Mouse (Mus musculus) embryonic fibroblast, embryonic 13.5 days (primary cell): ENCODE results near the gene Rapgef4. TPM values are rescaled to one million over a fixed set of nuclear protein-coding genes. Genes with fewer than 3 reads are reported as not detected.

Experiments
- H3K27ac ChIP-seq: 2 replicates; pipeline ENCODE4 v1.5.1; 2012; ENCODE audit warnings: low read length, control low read depth, inconsistent platforms; ENCODE audit not compliant: insufficient read depth
- H3K4me1 ChIP-seq: 2 replicates; pipeline ENCODE4 v1.6.1; 2011; ENCODE audit warnings: low read length; ENCODE audit not compliant: control insufficient read depth, insufficient read depth
- H3K4me3 ChIP-seq: 2 replicates; pipeline ENCODE4 v1.5.1; 2011; ENCODE audit warnings: mild to moderate bottlenecking, control low read depth, low read length; ENCODE audit not compliant: insufficient read depth
- CTCF ChIP-seq: IDR thresholded peaks from 2 replicates; pipeline ENCODE4 v1.5.1; 2011; ENCODE audit warnings: mild to moderate bottlenecking, control low read depth, low read length, moderate library complexity, borderline replicate concordance; ENCODE audit not compliant: insufficient read depth
- POLR2A ChIP-seq: IDR thresholded peaks from 2 replicates; pipeline ENCODE4 v1.6.1; 2011; ENCODE audit warnings: low read depth, mild to moderate bottlenecking, control low read depth, low read length, moderate library complexity
- polyA plus RNA-seq: library from polyadenylated mRNA; stranded (reverse); fragments of >200 nt; gene quantifications from 2 replicates; pipeline ENCODE4 v1.2.4, GENCODE M21; 2011; ENCODE audit warnings: low read depth; ENCODE audit not compliant: missing spikeins, insufficient read length

The Rapgef4 gene
- polyA plus RNA-seq, 1 experiment = not detected

DNA sequence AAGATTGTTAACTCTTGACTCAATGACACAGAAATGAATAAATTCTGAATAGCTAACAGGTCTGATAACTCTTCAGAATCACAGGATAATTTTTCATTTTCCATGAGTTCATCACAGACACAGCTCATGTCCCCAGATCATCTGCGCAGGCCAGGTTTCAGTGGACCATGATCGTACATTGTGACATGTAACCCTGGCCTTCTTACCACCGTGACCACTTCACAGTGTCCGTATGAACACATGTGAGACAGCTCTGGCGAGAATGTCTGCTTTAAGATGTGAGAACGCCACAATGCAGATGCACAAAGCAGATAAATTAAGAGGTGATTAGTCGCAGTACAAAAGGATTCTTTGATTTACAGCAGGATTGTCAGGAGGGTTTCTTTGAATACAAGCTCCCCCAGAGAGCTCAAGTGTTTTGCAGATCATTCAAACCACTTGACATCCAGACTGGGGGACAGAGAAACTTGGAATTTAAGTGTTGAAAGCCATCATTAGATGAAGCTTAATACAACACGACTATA, 58.5 kb downstream of the Rapgef4 start:
- Histone ChIP-seq H3K4me3 (no peak overlapping the region), H3K27ac (no peak overlapping the region), H3K4me1 (no peaks in the 10 kb centered on the region)
- TF ChIP-seq POLR2A = no peak
- TF ChIP-seq CTCF = no peak

DNA sequence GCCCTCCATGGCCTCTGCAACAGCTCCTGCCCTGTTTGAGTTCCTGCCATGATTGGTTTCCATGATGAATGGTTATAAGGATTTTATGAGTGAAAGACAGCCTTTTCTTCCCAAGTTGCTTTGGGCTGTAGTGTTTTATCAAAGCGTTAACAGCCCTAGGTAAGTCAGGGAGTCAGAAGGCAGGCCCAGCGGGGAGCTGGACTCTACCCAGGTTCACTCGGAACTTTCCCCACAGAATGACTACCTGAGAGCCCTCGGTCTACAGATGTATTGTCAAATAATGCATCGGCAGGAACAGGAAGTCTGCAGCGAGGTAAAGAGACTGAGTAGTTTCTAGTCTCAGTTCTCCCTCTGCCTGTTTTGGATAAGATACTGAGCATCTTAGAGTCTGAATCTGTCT, 60.0 kb downstream of the Rapgef4 start:
- H3K4me3 ChIP-seq = no peak overlapping the region
- TF ChIP-seq POLR2A = no peak
- no peak for TF ChIP-seq CTCF

GRCm38 (mm10) chr2:72042093-72042492, 61.1 kb downstream of the Rapgef4 start:
- TF ChIP-seq CTCF (no peak), POLR2A (no peak)
- Histone ChIP-seq H3K4me1 (no peaks in the 10 kb centered on the region), H3K27ac (no peak overlapping the region), H3K4me3 (no peak overlapping the region)

More for the DNA sequence above, 60.0 kb downstream of the Rapgef4 start:
- no peaks in the 10 kb centered on the region for H3K4me1 ChIP-seq
- no peak overlapping the region for H3K27ac ChIP-seq

DNA sequence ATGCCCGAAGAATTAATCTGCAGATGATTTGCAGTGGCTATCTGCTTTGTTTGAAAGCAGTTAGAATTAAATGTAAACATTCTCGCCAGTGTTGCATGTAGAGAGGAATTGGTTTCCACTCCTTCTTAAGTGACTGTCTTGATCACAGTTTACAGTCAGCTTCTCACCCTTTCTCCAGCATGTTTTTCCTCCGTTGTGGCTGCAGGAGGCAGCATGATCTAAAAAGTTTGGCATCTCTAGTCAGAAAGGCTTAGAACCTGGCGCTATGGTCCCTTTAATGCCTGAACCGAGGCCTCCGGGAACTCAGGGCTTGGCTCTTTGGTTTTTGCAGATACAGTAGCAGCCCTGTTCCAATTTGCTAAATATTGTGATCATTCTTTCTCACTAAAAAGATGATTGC, 63.2 kb downstream of the Rapgef4 start:
- H3K4me3 ChIP-seq = no peak overlapping the region
- H3K27ac ChIP-seq = no peak overlapping the region
- no peaks in the 10 kb centered on the region for H3K4me1 ChIP-seq
- no peak for TF ChIP-seq CTCF
- TF ChIP-seq POLR2A = no peak

DNA sequence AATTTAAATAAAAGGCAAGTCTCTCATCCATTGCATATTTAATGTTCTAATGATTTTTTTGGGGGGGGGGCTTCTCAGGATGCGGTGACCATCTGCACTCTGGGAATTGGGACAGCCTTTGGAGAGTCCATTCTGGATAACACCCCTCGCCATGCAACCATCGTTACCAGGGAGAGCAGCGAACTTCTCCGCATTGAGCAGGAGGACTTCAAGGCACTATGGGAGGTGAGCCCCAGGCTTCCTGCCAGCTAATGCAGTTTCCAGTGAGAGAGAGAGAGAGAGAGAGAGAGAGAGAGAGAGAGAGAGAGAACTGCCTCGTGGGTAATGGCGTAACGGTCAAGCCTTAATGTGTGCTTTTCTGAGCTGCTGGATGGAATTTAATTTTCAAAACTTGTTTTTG, 64.0 kb downstream of the Rapgef4 start:
- Histone ChIP-seq H3K4me3 (no peak overlapping the region), H3K27ac (no peak overlapping the region), H3K4me1 (no peaks in the 10 kb centered on the region)
- TF ChIP-seq CTCF = no peak
- no peak for TF ChIP-seq POLR2A

DNA sequence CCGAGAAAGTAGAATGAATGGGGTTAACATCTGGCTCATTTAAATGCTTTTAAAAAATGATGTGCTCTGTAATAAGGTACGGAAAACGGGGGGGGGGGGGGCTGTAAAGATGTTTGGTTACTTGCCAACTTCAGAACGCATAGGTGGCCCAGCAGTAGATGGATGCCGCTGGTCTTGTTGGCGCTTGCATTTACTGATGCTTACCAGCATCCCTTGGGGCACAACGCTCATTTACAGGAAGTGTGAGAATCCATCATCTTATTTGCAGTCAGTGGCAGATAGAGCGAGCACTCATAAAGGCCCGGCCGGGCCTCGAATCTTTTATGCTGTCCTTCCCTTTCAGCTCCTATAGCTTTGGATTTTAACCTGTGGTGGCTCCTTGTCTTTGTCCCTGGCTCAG, 64.6 kb downstream of the Rapgef4 start:
- no peak overlapping the region for H3K27ac ChIP-seq
- H3K4me3 ChIP-seq = no peak overlapping the region
- no peak for TF ChIP-seq CTCF
- TF ChIP-seq POLR2A = no peak
- H3K4me1 ChIP-seq = no peaks in the 10 kb centered on the region

DNA sequence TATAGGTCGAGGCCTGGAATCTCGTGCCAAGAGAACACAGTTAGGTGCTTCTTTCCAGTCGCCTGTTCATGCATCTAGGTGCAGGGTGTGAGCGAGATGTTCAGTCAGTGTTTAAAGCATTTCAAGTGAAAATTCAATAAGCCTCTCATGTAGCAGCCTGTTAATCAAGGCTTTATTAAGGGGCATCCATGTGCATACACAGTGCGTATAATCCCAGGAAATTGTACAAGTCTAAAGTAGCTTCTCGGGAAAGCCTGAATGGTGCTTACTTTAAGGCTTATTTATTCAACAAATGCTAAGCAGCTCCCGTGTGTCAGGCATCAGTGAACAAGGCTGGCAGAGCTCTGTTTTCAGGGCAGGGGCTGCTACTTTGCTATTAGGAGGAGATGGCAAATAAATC, 69.4 kb downstream of the Rapgef4 start:
- H3K4me3 ChIP-seq = no peak overlapping the region
- peaks cover 3% of the 10 kb centered on the region; the same call in 1 of the 2 replicates for H3K4me1 ChIP-seq
- TF ChIP-seq CTCF (no peak), POLR2A (no peak)
- no peak overlapping the region for H3K27ac ChIP-seq

GRCm38 (mm10) chr2:72054280-72054679, 73.2 kb downstream of the Rapgef4 start:
- Histone ChIP-seq H3K4me1 (peaks cover 3% of the 10 kb centered on the region; the same call in 1 of the 2 replicates), H3K27ac (no peak overlapping the region), H3K4me3 (no peak overlapping the region)
- no peak for TF ChIP-seq CTCF
- no peak for TF ChIP-seq POLR2A

DNA sequence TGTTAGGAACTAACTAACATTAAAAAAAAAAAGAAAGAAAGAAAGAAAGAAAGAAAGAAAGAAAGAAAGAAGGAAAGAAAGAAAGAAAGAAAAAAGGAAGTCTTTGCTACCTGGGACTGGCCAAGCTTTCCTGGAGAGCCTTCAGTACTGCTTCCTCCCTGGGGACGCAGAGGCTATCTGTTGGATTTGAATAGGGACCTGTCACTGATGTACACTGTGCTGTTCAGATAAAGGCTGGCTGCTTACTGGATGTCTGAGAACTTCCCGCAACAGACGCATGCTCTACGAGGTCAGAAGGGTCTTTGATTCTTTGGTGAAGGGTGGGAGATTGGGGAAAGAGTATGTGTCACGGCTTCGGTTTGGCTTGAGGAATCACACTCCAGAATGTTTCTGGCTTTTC, 73.7 kb downstream of the Rapgef4 start:
- TF ChIP-seq POLR2A (no peak), CTCF (no peak)
- H3K4me1 ChIP-seq = peaks cover 3% of the 10 kb centered on the region; the same call in 1 of the 2 replicates
- no peak overlapping the region for H3K27ac ChIP-seq
- no peak overlapping the region for H3K4me3 ChIP-seq

DNA sequence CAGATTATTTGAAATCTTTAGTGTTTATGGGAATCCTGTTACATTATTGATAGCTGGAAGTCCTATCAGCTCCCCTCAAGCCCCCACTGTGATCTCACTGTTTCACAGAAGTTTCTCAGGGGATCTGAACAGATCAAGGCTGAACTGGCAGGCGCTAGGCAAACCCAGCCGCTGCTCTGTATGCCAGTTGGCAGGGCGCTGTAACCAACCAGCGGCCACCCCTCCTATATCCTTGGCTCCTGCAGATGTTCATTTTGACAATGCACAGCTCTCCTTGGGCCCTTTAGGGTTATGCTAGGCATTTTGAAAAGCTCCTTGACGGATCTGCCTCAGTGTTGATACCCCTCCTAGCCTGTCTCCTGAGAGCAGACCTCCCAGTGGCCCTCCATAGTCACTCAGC, 74.4 kb downstream of the Rapgef4 start:
- TF ChIP-seq CTCF = no peak
- TF ChIP-seq POLR2A = no peak
- no peak overlapping the region for H3K27ac ChIP-seq
- H3K4me3 ChIP-seq = no peak overlapping the region
- peaks cover 3% of the 10 kb centered on the region; the same call in 1 of the 2 replicates for H3K4me1 ChIP-seq

- Histone ChIP-seq H3K4me3 (no peak overlapping the region), H3K4me1 (peaks cover 3% of the 10 kb centered on the region; the same call in 1 of the 2 replicates), H3K27ac (no peak overlapping the region)
- TF ChIP-seq CTCF = no peak
- TF ChIP-seq POLR2A = no peak
Measured at GRCm38 (mm10) chr2:72056081-72056874, 75.2 kb downstream of the Rapgef4 start.
